Mouse (Mus musculus): Measurements from ENCODE around the gene Ercc6l.

Ercc6l gene

DNA sequence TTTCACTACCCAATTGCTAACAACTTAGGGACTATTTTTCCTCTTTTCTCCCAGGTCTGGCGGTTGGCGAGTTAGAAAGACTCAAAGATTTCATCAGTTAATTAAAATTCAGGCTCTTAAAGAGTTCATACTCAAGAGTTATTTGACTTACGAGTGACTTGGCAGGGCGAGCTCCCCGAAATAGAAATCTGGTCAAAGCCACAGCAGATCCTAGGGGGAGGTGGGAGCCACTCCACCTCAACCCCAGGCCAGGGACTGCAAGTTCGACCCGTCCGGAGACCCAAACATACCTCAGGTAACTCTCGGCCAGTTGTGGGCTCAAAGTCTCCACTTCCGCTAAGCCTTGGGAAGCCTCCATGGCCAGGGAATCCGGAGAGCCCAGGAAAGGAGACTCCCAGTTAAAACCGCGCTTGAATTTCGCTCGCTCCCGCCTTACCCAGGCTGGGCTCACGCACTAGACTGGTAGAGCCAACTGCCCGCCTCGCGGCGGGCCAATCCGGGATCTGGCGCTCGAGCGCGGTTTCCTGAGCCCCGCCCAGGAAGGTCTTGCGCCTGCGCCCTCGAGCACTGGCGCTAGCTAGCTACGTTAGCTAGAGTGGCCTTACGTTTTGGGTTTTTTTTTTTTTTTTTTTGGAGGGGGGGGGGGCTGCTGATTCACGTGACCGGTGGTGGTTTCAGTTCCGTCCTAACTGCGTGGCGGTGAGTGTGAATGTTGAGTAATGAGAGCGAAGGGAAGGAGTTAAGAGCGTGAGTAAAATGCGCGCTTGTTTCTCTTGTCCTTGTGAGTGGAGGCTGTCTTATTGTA lies at the start of gene Ercc6l:
Gene Ercc6l, minus strand, starts transcription at position 474 of the 805 bp plus-strand sequence.
- DNase-seq (ENCODE audit: low read depth, low spot score) = peak; percentile 94

DNA sequence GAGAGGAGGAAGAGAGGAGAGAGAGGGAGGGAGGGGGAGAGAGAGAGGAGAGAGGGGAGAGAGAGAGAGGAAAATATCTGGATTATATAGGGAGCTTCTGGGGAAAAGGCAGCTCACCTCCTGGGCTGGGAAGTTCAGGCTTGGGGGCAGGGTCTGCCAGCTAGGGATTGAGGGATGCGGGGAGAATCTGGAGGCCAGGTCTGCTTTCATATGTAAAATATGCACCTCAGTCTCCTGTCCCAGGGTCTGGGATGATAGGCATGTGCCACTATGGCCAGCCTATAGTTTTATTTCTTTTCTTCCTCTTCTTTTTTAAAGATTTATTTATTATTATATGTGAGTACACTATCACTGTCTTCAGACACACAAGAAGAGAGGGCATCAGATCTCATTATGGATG lies 33.9 kb upstream of the Ercc6l start:
- peak; percentile 57 for DNase-seq (ENCODE audit: low read depth, low spot score)

DNA sequence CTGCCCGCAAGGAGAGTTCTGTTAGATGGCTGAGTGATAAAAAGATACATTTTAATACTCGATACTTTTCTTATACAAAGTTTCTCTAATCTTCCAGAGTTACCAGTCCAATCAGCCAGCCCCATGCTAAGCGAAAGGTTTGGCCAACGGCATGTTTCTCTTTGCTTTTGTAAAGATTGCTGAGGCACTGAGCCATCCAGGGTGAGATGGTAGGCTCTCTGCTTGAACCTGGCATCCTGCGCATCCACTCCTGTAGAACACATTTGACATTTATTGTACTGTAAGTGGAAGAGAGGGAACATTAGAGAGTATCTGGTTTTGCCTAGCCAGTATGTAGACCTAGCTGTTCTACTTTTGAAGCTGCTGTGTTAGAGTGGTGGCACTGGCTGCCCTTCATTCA lies 32.7 kb upstream of the Ercc6l start:
- DNase-seq (ENCODE audit: low read depth, low spot score) = no peak

DNA sequence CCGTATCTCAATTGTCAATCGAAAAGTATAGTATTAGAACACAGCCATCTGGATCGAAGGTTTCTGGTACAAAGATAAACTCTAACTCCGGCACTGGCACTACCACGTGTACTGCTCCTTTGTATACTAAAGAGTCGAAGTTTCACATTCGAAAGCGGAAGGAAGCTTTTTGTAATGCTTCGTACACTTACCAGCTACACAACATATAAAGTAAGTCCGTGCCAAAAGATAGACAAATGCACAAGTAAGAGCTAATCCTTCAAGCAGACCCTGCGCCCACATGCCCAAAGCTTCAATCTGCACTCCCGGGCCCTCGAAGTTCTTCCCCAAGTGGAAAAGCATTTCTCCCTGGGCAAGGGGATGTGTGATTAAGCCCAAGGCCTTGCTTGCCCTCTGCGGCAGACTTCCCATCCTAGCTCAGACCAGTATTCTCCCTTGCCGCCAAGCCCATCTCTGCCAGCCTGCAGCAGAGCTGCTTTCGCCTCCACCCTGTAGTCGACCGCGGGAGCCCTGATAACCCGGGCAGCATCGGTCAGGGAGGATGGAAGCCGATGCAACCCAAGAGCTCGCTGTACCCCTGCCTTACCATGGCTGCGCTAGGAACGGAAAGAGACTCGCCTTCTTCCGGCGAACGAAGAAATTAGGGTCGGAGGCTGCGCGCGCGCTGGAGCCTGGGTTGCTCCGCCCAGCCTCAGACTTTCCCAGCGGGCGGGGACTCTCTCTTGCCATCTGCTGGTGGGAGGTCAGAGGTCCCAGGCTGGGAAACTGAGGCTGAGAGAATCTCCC lies 32.0 kb upstream of the Ercc6l start, which contains the start of gene Rps4x:
Gene Rps4x, minus strand, starts transcription at position 683 of the 786 bp plus-strand sequence.
- DNase-seq (ENCODE audit: low read depth, low spot score) = peak; percentile 79

DNA sequence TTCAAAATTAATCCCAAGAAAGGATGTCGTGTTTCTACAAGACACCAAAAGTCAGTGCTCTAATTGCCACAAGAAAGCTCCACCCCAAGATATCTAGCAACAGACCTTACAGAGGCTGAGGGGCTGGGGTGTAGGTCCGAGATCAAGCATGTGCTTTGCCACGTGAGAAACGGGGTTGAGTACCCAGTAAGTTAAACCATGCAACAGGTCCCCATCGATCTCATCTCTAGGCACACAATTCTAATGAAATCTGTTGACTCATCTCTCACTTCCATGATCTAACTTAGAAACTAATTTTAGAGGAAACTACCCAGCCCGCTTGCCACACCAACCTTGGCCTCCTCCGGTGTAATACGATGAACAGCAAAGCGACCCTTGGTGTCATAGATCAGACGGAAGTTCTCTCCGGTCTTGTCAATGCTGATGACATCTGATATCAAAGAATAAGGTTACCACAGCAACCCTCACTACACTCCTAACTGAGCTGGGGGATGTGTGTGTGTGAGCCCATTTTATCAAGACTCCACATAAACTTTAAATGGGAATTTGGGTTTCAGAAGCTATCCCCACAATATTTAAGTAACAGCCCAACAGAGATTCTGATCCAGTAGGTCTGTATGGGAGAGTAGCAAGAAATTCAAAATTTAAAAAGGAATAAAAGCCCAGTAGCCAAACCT lies 30.3 kb upstream of the Ercc6l start:
- no peak for DNase-seq (ENCODE audit: low read depth, low spot score)

DNA sequence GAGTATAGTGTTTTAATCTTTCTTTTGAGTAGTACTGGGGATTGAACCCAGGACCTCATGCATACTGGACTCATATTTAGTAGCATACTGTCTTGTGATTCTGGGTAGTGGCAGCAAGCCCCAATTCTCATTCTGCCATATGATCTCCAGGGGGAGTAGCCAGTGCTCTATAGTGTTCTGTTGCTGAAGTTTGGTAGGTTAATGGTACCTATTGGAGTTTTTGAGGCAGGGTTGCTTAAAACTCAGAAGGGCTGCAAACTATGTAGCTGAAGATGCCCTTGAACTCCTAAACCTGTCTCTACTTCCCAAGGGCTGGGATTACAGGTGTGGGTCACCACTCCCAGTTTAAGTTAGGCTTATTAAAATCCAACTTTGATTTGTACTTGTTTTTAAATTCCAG lies 25.7 kb upstream of the Ercc6l start:
- no peak for DNase-seq (ENCODE audit: low read depth, low spot score)

DNA sequence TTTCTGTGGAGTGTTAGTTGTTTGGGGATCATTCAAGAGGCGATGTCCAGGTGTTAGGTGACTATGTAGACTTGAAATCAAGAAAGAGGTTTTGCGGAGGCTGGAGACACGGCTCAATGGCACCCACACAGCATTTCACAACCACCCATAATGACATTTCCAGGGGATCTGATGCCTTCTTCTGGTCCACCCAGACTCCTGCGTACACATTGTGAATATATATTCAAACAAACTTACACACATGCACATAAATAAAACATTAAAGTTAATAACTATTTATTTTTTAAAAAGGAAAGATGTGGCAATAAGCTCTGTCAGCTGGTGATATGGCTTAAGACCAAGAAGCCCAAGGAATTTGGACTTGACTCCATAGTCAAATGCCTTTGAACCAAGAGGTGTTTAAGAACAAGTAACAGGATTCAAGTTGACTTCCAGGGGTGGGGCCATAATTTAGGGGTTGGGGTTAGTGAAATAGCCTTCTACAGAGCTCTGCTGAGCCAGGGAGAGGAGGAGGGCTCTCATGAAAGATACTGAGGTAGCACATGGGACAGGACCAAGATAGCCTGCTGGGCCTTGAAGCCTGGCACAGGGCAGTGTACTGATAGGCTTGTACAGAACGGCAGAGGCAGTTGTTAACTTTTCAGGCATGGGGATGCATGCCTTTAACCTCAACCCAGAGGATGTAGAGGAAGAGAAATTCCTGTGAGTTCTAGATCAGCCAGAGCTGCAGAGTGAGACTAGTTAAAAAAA lies 18.8 kb upstream of the Ercc6l start:
- no peak for DNase-seq (ENCODE audit: low read depth, low spot score)

DNA sequence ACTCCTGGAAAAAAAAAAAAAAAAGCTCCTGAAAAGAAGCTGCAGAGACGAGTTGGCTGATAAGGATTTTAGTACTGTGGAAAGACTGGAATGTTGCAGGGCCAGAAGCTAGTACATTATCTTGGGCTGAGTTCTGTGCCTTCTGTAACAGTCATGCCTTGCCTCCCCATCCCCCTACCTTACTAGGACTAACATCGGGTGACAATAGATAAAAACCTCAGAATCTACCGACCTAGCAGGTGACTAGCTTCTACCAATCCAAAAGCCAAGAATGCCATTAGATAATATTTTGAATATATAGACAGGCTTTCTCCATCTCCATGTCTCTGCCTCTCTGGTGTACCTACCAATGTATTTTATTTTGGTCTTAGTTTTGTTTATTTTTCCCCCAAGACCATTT lies 14.0 kb upstream of the Ercc6l start:
- DNase-seq (ENCODE audit: low read depth, low spot score) = no peak

DNA sequence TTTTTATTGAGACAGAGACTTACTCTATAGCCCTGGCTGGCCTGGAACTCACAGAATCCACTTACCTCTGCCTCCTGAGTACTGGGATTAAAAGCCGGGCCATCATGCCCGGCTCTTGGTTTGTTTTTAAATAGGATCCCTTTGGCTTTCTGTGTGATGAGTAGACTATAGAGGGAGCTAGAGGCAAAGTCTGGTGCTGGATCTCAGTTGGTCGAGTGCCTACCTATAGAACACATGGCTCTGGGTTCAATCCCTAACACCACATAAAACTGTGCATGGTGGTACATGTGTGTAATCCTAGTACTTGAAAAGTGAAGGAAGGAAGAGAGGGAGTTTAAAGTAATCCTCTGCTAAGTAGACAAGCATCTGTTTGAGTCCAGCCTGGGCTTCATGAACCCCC lies 13.2 kb upstream of the Ercc6l start:
- no peak for DNase-seq (ENCODE audit: low read depth, low spot score)

DNA sequence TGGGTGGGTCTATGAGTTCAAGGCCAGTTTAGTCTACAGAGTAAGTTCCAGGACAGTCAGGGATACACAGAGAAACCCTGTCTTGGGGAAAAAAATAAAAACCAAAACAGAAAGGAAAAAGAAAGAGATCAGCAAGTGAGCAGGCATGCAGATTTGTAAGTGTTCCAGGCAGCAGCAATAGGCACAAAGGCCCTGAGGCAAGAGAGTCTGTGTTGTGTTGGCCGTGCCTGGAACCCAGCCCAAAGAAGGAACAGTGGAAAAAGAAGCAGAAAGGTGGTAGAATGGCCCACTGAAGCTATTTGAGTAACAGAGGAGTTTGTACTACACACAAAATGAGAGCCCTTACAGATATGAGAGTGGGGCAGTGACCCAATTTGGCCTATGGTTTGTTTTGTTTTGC lies 12.8 kb upstream of the Ercc6l start:
- no peak for DNase-seq (ENCODE audit: low read depth, low spot score)

DNA sequence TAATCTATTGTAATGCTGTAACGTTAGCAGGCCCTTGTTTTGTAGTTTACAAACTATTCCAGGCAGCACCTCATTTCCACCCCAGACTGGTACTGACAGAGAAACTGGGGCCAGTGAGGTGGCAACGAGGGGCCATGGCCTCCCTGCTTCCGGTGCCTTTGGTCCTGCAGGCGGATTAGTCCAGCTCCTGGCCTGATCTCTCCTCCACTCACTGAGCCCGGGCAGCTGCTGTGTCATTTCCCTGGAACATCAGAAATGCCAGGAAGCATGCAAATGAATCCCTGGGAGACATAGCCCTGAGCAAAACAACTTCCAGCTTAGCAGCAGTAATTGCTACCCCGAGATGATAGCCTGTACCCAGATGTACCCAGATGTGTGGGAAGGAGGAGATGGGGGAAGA lies 10.1 kb upstream of the Ercc6l start:
- no peak for DNase-seq (ENCODE audit: low read depth, low spot score)

DNA sequence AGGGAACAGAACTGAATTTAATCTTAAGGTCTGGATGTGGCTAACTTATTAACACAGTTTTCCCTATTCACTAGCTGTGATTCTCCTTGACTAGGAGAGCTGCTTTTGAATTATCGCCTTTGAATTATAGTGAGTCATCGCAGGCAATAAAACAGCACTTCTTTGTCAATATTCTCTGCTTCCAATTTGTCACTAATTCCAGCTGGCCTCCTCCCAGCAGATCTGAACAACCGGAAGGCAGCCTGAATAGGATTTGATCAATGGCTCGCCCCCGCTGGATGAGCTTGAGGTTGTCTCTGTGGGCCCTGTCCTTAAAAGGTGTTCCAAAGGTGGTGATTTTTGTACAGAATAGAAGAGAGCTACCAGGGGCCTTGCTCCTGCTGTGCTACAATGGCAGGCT lies 9.6 kb upstream of the Ercc6l start:
- DNase-seq (ENCODE audit: low read depth, low spot score) = no peak

DNA sequence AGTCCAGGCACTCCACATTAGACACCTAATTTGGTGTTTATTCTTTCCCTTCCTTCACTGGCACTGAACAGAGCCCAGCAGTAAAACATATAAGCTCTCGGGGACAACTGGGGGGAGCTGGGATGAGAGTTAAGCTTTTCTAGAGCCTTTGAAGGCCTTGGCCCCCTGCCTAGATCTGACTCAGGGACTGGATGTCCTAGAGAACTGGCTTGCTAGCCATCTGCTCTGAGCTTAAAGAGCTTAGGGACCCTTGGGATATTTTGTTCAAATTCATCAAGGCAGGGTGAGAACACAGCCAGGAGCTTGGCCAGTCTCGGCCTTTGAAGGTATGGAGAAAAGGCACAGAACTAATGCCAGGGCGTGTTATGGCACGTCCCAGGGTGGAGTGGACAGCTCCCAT lies 6.6 kb upstream of the Ercc6l start:
- no peak for DNase-seq (ENCODE audit: low read depth, low spot score)

DNA sequence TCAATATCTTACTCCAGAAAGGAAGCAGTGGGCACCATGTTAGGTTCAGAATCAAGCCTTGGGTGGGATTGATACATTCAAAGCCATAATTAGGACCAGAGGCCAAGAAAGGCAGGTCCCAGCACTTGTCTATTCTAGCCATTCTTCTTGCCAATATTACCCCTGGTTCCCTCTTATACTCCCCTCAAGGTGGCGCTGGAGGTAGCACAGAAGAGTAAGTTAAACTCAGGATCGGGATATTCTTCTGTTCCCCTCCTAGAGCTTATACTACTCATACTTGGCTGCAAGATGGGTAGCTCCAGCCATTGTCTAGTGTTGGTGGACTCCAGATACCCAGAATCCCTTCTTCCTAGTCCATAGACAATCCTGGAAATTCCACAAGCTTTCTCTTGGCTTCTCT lies 6.2 kb upstream of the Ercc6l start:
- no peak for DNase-seq (ENCODE audit: low read depth, low spot score)

DNA sequence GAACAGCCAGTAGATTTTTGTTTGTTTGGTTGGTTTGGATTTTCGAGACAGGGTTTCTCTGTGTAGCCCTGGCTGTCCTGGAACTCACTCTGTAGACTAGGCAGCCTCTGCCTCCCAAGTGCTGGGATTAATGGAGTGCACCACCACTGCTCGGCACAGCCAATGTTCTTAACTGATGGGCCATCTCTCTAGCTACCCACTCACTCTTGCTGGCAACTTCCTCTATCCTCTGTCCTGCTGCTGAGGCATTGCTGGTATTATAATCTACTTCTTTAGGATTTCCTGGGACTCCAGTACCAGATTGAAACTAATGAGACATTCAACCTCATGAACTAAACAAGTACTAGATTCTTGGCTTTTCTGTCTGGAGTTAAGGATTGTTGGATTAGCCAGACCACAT lies 3.6 kb upstream of the Ercc6l start:
- no peak for DNase-seq (ENCODE audit: low read depth, low spot score)

DNA sequence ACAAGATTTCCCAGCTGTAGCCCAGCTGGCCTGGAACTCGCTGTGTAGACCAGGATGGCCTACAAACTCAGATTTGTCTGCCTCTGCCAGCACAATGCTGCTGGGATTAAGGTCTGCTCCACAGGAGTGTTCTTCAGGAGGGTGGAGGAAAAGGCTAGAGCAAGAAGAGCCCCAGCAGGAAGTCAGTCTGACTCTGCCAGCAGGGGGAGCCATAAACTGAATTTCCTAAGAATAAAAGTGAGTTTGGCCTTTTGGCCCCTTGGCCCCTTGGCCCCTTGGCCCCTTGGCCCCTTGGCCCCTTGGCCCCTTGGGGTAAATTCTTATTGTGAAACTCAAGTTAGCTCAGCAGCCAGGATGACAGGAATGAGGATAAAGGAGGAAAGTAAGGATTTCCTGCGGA lies 2.9 kb upstream of the Ercc6l start:
- DNase-seq (ENCODE audit: low read depth, low spot score) = peak; percentile 64

DNA sequence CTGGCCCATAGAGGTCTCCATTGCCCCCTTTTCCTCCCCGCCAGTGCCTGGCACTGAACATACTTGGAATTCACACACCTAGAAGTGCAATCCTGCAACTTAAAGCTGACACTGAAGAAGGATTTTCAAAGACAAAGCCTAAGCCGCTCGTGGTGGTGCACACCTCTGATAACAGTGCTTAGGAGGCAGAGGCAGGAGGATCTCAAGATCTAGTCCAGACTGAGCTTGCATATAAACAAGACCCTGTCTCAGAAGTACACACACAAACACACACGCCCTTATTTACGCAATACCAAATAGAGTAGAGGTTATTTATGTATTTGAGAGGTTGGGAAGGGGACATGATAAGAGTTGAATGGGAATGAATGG lies 516 bp upstream of the Ercc6l start:
- no peak for DNase-seq (ENCODE audit: low read depth, low spot score)

DNA sequence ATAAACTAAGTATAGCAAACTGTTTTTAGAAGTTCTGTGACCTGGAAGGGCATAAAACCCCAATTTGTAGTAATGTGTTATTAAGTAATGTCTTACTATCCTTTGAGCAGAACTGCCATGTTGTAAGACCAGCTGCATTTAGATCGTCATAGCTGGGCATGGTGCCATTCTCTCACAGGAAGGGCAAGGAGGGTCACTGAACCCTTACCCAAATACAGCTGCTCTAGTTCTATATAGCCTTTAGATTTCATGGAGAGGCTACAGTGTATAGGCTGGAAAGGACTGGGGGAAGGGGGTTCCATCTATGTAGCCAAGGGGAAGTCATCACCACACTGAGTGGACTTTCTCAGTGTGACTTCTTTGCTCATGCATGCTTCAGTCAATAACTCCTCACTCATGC lies 15.7 kb downstream of the Ercc6l start:
- no peak for DNase-seq (ENCODE audit: low read depth, low spot score)

DNA sequence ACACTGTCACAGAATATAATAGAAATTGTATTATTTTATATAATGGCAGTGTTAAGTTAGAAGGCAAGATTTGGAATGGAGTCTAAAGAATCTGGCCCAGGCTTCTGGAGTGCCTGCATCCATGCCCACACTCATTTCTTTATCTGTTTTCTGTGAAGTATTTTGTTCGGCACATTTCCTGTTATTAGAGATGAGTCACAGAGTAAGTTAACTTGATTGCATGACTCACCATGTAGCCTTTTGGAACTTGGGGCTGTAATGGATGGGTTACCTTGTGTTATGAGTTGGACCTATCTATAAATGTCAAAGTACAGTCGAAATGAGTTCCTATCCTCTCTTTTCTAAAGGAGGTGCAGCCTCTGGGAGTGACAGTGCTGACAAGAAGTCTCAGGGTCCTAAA lies 35.6 kb downstream of the Ercc6l start:
- DNase-seq (ENCODE audit: low read depth, low spot score) = no peak

DNA sequence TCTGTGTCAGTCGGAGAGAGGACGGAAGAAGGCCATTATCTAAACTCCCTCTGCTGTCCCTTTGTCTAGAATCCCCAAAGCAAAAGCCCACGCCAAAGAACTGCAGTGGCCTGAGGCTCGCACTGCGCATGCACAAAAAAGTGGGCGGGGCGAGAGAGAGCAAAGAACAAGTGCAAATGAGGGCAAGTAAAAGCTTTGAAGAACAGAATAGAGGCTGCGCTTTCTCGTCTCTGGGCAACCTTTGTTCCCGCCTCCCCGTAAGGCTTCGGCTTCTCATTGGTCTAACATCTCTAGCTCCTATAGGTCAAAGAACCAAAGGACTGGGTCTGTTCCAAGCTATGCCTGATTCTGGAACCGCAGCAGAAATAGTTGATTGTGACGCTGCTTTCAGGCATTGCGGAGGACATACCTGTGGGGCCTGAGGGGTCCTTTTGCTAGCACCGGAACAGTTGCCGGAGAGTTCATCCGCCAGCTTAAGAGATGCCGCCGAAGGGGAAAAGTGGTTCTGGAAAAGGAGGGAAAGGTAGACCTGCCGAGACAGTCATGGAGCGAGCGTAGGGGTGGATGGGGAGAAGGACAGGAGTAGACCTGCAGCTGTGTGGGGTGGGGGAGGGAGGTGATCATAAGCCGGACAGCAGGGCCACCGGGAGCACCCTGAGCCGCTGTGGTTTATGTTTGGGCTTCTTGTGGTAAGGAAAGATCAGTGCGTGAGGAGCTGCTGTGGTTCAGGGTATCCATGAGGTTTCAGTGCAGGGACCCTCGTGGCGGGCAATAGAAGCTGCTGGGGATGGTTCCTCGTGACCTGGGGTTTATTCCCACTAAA lies 37.6 kb downstream of the Ercc6l start, which contains the start of gene Pin4:
Gene Pin4, plus strand, starts transcription at position 406 of the 823 bp plus-strand sequence.
- peak; percentile 99 for DNase-seq (ENCODE audit: low read depth, low spot score)

DNA sequence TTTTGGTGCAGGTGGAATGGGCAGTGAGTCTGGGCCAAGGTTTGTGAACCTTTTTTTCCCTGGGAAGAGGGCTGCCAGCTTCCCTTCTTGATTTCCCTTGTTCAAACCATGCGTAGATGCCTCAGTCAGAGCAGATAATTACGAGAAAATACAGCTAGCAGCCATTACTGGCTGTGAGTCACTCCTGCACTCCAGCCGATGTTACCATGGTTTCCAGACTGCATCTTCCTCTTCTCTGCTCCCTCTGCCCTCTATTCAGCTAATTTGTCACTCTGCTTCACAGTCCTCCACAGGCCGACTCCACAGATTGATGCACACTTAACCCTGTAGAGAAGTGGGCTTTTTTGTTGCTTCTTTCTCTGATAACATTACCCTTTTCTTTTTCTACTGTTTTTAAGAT lies 41.2 kb downstream of the Ercc6l start:
- DNase-seq (ENCODE audit: low read depth, low spot score) = no peak

Measured in R1 (cell line).